Mouse (Mus musculus) adrenal gland, postnatal 4 days (tissue): ENCODE measurements around the gene Odf4. TPM values are rescaled to one million over a fixed set of nuclear protein-coding genes. Genes with fewer than 3 reads are reported as not detected.

Experiments used
- DNase-seq, 2 experiments: peaks; one replicate each; pipeline ENCODE4 v3.0.0; 2021 to 2022; ENCODE audit warnings: low spot score in 2 of 2, mixed read lengths in 2 of 2
- total RNA-seq, 2 experiments: library from RNA; stranded (reverse); gene quantifications; 2 replicates each; pipeline ENCODE4 v1.2.3; 2021

Odf4 gene
- total RNA-seq, 2 experiments from 2014 or later: 1.5 TPM

- DNase-seq: no peak
These were observed 24.1 kb downstream of the Odf4 start for GRCm38 (mm10) chr11:68902823-68903222.

DNA sequence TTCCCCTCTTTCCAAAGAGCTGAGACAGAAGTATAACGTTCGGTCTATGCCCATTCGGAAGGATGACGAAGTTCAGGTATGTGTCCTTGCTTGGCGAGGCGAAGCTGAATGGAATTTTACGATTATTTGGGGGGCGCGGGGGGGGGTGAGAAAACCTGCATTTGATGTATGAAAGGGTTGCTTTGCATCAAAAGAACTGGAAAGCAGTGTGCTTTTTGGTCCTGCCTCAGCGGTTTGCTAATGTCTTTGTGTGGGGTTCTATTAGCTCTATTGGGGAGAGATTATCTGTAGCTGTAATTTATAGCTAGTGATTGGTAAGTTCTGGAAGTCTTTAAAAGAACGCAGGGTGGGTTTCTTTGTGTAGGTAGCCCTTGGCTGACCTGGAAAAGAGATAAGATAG lies 24.5 kb downstream of the Odf4 start:
- DNase-seq: no peak

DNA sequence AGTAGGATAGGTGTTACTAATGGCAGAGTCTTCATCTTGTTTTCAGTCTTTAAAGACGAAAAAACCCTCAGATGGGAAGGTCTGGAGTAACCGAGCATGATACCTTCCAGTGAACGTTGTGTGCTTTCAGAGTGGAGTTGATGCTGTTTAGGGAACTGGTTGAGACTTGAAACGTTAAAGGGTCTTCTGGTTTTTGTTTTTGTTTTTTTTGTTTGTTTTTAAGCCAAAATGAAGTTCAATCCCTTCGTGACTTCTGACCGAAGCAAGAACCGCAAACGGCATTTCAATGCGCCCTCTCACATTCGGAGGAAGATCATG lies 24.9 kb downstream of the Odf4 start:
- no peak for DNase-seq

- DNase-seq: peak; percentile 96 to 97
These were observed 25.4 kb downstream of the Odf4 start, which contains the start of gene Rpl26 for GRCm38 (mm10) chr11:68901351-68902046. Rpl26 (plus strand) TSS chr11:68901583.

- DNase-seq: no peak
These were observed 26.1 kb downstream of the Odf4 start for GRCm38 (mm10) chr11:68900519-68901350.

GRCm38 (mm10) chr11:68899815-68900214 lies 27.1 kb downstream of the Odf4 start:
- DNase-seq: no peak

GRCm38 (mm10) chr11:68898790-68899189 lies 28.1 kb downstream of the Odf4 start:
- no peak for DNase-seq

DNA sequence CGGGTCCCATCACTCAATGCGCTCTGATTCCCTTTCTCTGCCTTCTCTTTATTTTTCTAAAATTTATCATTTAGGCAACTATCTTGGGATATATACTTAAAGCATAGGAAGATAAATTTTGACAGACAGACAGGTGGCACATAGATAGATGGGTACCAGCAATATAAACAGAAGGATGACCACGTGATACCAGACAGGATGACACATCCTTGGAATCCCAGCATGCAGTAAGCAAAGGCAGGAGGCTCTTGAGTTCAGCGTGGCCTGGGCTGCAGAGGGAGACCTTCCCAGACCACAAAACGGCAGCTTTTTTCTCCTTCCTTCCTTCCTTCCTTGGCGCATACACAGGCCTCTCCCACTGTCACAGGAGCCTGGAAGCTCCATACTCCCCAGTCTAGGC lies 29.0 kb downstream of the Odf4 start:
- no peak for DNase-seq

- no peak for DNase-seq
These were observed 29.8 kb downstream of the Odf4 start for GRCm38 (mm10) chr11:68897120-68897519.

- no peak for DNase-seq
These were observed 30.6 kb downstream of the Odf4 start for GRCm38 (mm10) chr11:68896247-68896646.

DNA sequence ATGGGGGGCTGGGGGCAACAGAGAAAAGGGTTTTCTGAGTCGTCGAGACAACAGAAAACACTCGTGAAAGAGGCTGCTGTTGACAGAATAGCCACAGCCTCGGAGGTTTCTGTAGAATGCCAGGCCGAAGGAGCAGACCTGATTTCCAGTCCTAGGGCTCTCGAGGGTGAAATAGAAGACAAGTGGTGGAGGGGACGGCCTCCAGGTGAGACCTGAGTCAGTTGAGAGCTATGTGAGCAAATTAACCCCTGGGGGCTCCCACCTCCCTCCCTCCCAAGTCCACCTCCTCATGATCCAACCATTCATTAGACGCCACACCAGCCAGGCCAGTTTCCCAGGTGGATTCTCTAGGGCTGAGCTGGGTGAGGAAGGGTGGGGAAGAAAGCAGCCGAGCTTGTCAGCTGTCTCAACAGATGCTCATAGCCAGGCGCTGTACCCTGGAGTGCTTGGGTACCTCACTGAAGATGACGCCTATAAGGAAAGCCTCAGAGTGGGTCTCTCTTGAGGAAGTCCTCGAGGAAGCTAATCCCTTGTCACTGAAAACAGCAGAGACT lies 32.9 kb downstream of the Odf4 start:
- DNase-seq: no peak

- no peak for DNase-seq
These were observed 34.5 kb downstream of the Odf4 start for GRCm38 (mm10) chr11:68892233-68892832.

GRCm38 (mm10) chr11:68891823-68892222 lies 35.1 kb downstream of the Odf4 start:
- DNase-seq: no peak

DNA sequence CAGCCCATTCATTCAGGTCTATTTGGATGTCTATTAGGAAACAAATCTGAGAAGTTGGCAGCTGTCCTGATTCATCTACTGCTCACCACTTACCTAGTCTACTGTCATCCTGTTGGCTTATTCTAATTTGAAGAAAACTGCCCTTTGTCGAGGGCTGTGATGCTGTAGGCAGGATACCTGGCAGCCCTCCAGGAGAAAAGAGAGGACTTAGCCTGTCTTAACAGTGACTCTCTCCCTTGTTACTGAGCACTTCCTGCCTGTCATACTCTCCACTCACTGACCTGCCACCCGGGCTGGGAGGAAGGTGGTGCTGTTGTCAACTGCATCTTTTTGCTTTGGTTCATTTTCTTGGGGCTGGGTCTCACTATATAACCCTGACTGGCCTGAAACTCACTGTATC lies 36.3 kb downstream of the Odf4 start:
- DNase-seq: no peak

DNA sequence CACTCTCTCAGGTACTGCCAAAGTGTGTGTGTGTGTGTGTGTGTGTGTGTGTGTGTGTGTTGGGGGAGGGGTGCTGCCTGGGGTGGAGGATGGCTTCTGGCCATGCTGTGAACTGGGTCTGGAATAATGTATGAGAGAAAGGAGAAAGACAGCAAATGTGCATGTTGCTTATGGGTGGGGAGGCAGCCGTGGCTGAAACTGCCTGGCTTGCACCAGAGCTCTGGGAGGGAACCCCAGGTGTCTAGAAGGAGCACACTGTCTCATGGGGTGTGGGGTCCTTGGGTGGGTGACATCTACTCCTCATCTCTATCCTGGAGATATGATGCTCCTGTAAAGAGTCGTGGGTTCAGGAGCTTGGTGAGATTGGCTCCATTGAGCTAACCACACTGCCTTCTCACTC lies 38.2 kb downstream of the Odf4 start:
- no peak for DNase-seq

DNA sequence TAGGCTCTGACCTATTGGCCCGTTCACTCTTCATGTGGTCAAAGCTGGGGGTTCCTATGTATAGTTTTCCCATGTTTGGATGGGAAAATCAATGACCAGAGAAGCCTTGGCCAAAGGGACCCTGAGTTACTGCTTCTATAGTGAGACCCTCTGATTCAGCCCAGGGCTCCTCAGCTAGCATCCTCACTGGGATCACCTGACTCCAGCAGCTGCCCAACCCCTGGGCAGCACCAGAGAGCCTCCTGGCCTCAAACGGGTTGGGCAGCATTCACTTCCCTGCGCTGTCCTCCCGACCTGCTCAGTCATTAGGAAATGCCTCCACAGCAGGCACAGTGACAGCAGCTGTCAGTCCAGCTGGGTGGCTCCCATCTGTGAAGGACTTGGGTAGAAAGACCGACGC lies 38.6 kb downstream of the Odf4 start, which contains the start of gene Rnf222:
Gene Rnf222 (plus strand): TSS at position 301 of the 400 bp plus-strand sequence.
- no peak for DNase-seq

DNA sequence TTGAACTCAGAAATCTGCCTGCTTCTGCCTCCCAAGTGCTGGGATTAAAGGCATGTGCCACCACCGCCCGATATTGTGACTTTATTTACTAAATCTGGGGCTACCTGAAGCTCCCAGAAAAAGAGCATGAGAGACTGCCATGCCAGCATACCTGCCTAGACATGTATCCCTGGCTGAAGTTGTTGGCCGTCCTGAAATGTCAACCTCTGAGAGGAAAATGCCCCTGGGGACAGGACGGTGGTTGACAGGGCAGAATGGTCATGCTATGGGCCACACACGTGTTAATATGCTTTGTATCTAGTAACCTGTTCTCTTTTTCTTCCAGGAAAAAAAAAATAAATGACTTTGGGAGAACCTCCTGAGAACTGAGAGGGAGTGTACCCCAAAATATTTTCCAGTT lies 40.8 kb downstream of the Odf4 start:
- no peak for DNase-seq

DNA sequence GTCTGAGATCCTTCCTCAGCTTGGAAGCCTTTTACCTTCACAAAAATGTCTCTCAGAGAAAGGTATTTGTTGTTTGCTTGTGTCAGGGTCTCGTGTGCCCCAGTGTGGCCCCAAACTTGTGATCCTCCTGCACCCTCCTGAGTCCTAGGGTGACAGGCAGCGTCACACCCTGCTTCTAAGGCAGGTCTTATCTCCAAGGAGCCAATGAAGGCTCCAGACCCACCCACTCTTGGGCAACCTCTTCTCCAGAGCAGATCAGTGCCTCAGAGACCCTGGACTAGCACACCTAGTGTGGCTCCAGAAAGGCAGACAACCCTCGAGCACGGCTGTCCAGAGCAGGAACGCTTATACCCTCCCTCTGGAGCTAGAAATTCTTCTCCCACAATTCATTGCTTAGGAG lies 42.5 kb downstream of the Odf4 start:
- no peak for DNase-seq

DNA sequence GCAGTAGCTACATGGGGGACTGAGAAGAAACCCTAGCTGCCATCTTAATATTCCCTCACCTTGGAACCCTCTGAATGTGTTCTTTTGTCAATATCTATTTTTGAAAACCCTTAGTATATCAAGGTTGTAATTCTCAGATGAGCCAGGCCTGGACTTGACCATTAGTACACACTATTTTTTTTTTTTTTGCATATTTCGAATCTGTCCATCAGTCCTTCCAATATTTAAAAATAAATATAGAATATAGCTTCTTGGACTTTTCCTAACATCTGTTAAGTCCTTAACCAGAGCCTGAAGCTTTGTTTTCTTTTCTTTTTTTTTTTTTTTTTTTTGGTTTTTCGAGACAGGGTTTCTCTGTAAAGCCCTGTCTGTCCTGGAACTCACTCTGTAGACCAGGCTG lies 43.0 kb downstream of the Odf4 start:
- no peak for DNase-seq

GRCm38 (mm10) chr11:68882107-68882506 lies 44.8 kb downstream of the Odf4 start:
- DNase-seq: no peak

GRCm38 (mm10) chr11:68878811-68879210 lies 48.1 kb downstream of the Odf4 start:
- no peak for DNase-seq

DNA sequence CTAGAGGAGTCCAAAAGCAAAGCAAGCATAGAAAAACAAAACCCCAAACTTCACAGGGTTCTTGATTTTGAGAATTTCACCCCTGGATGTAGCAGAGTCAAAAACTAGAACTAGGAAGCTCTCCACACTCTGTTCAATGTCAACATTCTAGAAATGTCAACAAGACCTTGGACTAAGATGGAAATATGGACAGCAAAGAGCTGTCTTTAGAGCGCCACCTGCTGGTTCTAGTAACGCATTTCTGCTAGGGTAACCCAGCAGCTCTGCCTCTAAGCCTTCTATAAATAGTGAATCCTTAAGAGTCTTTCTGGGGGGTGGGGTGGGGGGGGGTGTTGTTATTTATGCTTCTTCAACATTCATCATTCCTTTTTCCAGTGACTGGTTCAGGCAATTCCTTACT lies 52.0 kb downstream of the Odf4 start:
- DNase-seq: peak in 1 of 2 experiments; percentile 48
